Comparison of ENCODE assay signal across 15 mouse cellular contexts in genomic region chr1:189617381-189617780, GRCm38 (mm10).
DNase-seq lines count a peak whose midpoint lies in the region; ATAC-seq and TF ChIP-seq lines count a peak whose summit lies in the region.
"Had no signal": no experiment of that assay in that cellular context is flagged by ENCODE, and none has a peak within 500 bp of the region (broad histone marks: within the 10 kb centered on the region; RNA-seq: fewer than 3 reads in every experiment).

No protein-coding gene starts in this region.

- H3K9ac ChIP-seq in lung, embryonic 14.5 days: no peak overlapping the region
- H3K9ac ChIP-seq in liver, postnatal 0 days (replicated peaks): no peak overlapping the region
- H3K9ac ChIP-seq: embryonic facial prominence, embryonic 12.5 days; forebrain, embryonic 13.5 days; forebrain, embryonic 15.5 days; forebrain, postnatal 0 days had no signal

- peak; percentile 45 for DNase-seq in adrenal gland, adult 2 months
- DNase-seq in adrenal gland, postnatal 4 days (ENCODE audit: low spot score in 2 of 2): no peak
- DNase-seq in lung, embryonic 14.5 days: no peak
- DNase-seq in lung, postnatal 14 days: no peak
- no peak for DNase-seq in liver, postnatal 0 days
- DNase-seq: cerebellum, adult 11-12 months; cerebellum, adult 2 months; cerebellum, adult 9-10 months; cerebellum, postnatal 10 days; cerebellum, postnatal 25 days; forebrain, postnatal 0 days had no signal

- ATAC-seq in lung, embryonic 14.5 days (ENCODE audit: insufficient read depth): no peak
- no peak for ATAC-seq in liver, postnatal 0 days
- ATAC-seq: forebrain, embryonic 13.5 days; forebrain, embryonic 15.5 days; forebrain, postnatal 0 days had no signal

- H3K4me3 ChIP-seq in lung, embryonic 14.5 days (ENCODE audit: low read depth, low read length): no peak overlapping the region
- no peak overlapping the region for H3K4me3 ChIP-seq in liver, postnatal 0 days (ENCODE audit: low read depth, low read length)
- H3K4me3 ChIP-seq: embryonic facial prominence, embryonic 10.5 days; embryonic facial prominence, embryonic 12.5 days; forebrain, embryonic 13.5 days; forebrain, embryonic 15.5 days had no signal

- H3K27ac ChIP-seq in lung, embryonic 14.5 days (ENCODE audit: low read depth): 0 out of 2 replicates have a peak overlapping the region, but pooled peaks have one; percentile 7
- H3K27ac ChIP-seq in liver, postnatal 0 days (ENCODE audit: low read depth): no peak overlapping the region
- H3K27ac ChIP-seq: embryonic facial prominence, embryonic 12.5 days; forebrain, embryonic 13.5 days; forebrain, embryonic 15.5 days had no signal

- no peak for TF ChIP-seq CTCF in lung, embryonic 14.5 days (IDR thresholded peaks at IDR 0.05; ENCODE audit: low read depth)
- no peak for TF ChIP-seq CTCF in liver, postnatal 0 days (IDR thresholded peaks at IDR 0.05; ENCODE audit: low read depth)

- TF ChIP-seq EP300 in liver, postnatal 0 days (IDR thresholded peaks at IDR 0.05; ENCODE audit: low read depth): no peak

- peaks cover 7% of the 10 kb centered on the region; the same call in 1 of the 2 replicates for H3K4me1 ChIP-seq in lung, embryonic 14.5 days (ENCODE audit: insufficient read depth)
- H3K4me1 ChIP-seq in liver, postnatal 0 days (ENCODE audit: insufficient read depth): no peaks in the 10 kb centered on the region
- H3K4me1 ChIP-seq: forebrain, embryonic 13.5 days; forebrain, embryonic 15.5 days had no signal

- no peak overlapping the region for H3K4me2 ChIP-seq in lung, embryonic 14.5 days
- no peak overlapping the region for H3K4me2 ChIP-seq in liver, postnatal 0 days (ENCODE audit: low read depth, low read length)
- H3K4me2 ChIP-seq: embryonic facial prominence, embryonic 12.5 days; forebrain, embryonic 13.5 days; forebrain, embryonic 15.5 days had no signal

- no peaks in the 10 kb centered on the region for H3K27me3 ChIP-seq in lung, embryonic 14.5 days (ENCODE audit: insufficient read depth, low read length)
- H3K27me3 ChIP-seq in liver, postnatal 0 days (ENCODE audit: insufficient read depth, low read length): no peaks in the 10 kb centered on the region
- H3K27me3 ChIP-seq: embryonic facial prominence, embryonic 12.5 days; forebrain, embryonic 13.5 days; forebrain, embryonic 15.5 days had no signal

- H3K9me3 ChIP-seq in lung, embryonic 14.5 days (ENCODE audit: low read depth, low read length): no peaks in the 10 kb centered on the region
- no peaks in the 10 kb centered on the region for H3K9me3 ChIP-seq in liver, postnatal 0 days (ENCODE audit: low read length)
- H3K9me3 ChIP-seq: embryonic facial prominence, embryonic 10.5 days; embryonic facial prominence, embryonic 12.5 days; forebrain, embryonic 13.5 days; forebrain, embryonic 15.5 days had no signal

- WGBS in lung, embryonic 14.5 days: 86% methylated on average over 5 of the region's 5 CpGs
- WGBS in liver, postnatal 0 days (ENCODE audit: insufficient replicate concordance): 84% methylated on average over 5 of the region's 5 CpGs

- no peaks in the 10 kb centered on the region for H3K36me3 ChIP-seq in lung, embryonic 14.5 days (ENCODE audit: insufficient read depth)
- H3K36me3 ChIP-seq in liver, postnatal 0 days (replicated peaks; ENCODE audit: insufficient read depth, low read length): no peaks in the 10 kb centered on the region
- H3K36me3 ChIP-seq: embryonic facial prominence, embryonic 10.5 days; embryonic facial prominence, embryonic 12.5 days; forebrain, embryonic 15.5 days had no signal
